Mouse (Mus musculus): ENCODE measurements around the gene Pdcd2l.

Pdcd2l gene

GRCm38 (mm10) chr7:34141123-34141522 is 55.3 kb downstream of the Pdcd2l start:
- DNase-seq (ENCODE audit: low spot score): no peak

DNA sequence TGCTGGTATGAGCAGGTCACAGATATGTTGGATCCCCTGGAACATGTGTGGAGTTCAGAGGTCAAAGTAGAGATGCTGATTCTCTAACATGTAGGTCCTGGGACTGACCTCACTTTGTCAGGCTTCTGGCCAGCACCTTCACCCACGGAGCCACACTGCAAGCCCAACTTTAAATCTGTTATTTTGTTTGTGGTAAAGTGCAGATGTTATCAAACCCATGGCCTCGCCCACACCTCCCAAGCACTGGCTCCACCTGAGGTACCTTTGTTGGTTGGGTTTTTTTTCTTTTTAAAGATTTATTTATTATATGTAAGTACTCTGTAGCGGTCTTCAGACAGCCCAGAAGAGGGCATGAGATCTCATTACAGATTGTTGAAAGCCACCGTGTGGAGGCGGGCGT is 57.0 kb downstream of the Pdcd2l start:
- no peak for DNase-seq (ENCODE audit: low spot score)

Measured in layer of hippocampus, adult 9-10 months (tissue).